Mouse (Mus musculus): ENCODE results near the gene Lage3.

DNA sequence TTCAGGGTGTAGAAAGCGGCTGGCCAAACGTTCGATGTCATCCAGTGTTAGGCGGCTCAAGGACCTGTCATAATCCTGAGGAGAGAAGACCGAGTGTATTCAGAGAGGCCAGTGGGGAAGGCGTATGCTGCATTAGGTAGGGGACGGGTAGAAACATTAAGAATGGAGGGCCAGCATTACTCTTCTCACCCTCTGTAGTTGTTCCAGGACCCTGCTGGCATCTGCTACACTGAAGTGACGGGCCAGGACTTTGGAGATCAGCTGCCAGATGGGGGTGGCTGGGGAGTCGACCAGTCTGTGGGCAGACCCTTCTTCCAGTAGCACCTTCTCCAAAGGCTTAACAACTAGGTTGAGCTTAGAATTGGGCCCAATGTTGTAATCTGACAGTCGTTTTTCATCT is 14.1 kb upstream of the Lage3 start:
- TF ChIP-seq ZNF384 (IDR thresholded peaks at IDR 0.05; ENCODE audit: low read depth, low read length) (no peak), MAFK (IDR thresholded peaks at IDR 0.05; ENCODE audit: insufficient read depth, low read depth, low read length) (no peak), HCFC1 (IDR thresholded peaks at IDR 0.05; ENCODE audit: borderline replicate concordance, insufficient read depth, low read length) (no peak)

Data from ES-E14 (cell line).